Mouse (Mus musculus) thymus, postnatal 10 days (tissue): Measurements from ENCODE around the gene Cst13.

ENCODE experiments used
- DNase-seq, 2 experiments: peaks; one replicate each; pipeline ENCODE4 v3.0.0; 2021; ENCODE audit warnings: low spot score in 2 of 2

Gene Cst13

GRCm38 (mm10) chr2:148874617-148875334 lies 54.9 kb downstream of the Cst13 start:
- no peak for DNase-seq

GRCm38 (mm10) chr2:148875335-148875811 lies 55.5 kb downstream of the Cst13 start, which contains the start of gene Cst3:
Gene Cst3 (minus strand): TSS chr2:148875692.
- DNase-seq = peak; percentile 78 to 87

GRCm38 (mm10) chr2:148877016-148877770 lies 57.3 kb downstream of the Cst13 start:
- DNase-seq = no peak

- no peak for DNase-seq
These were observed 58.8 kb downstream of the Cst13 start for GRCm38 (mm10) chr2:148878641-148879130.

- no peak for DNase-seq
These were observed 59.3 kb downstream of the Cst13 start for GRCm38 (mm10) chr2:148879199-148879598.
